Mouse (Mus musculus): ENCODE measurements around the gene Arih2.

DNA sequence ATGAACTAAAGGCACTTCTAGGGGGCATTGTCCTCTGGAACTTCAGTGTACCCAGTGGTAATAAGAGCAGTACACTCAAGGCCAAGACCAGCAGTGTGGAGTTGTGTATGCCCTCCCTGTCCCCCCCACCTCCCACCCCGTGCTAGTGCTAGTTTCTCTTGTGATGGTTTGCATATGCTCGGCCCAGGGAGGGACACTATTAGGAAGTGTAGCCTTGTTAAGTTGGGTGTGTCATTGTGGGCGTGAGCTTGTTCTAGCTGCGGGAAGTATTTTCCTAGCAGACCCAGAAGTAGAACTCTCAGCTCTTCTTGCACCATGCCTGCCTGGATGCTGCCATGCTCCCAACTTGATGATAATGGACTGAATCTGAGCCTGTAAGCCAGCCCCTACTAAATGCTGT lies 47.2 kb downstream of the Arih2 start:
- TF ChIP-seq CTCF (IDR thresholded peaks at IDR 0.05; ENCODE audit: borderline replicate concordance, extremely low read depth, insufficient read depth, insufficient read length) (no peak), POLR2A (IDR thresholded peaks at IDR 0.05; ENCODE audit: borderline replicate concordance, extremely low read depth, insufficient read depth, insufficient read length, poor library complexity, severe bottlenecking) (no peak)
